Mouse (Mus musculus) liver, embryonic 14.5 days (tissue): ENCODE results near the gene Nr1h4. TPM values are rescaled to one million over a fixed set of nuclear protein-coding genes. Genes with fewer than 3 reads are reported as not detected.

Experiments used
- ATAC-seq: fragments of 200-750 bp; cut with Nextera tagmentation; 2 replicates; pipeline ENCODE4 v1.8.0; 2017; ENCODE audit warnings: moderate number of reproducible peaks, mild to moderate bottlenecking, moderate library complexity; ENCODE audit not compliant: insufficient read depth
- DNase-seq, 3 experiments: peaks; one replicate each; pipeline ENCODE4 v3.0.0-alpha.2; 2012 to 2013; ENCODE audit warnings: low read depth in 3 of 3, low spot score in 3 of 3
- H3K27ac ChIP-seq: fragments of 300-500 bp; sonication (generic); 2 replicates; pipeline ENCODE4 v1.5.1; 2014; ENCODE audit warnings: moderate library complexity, mild to moderate bottlenecking, control low read depth, inconsistent platforms
- H3K27me3 ChIP-seq: fragments of 300-500 bp; sonication (generic); 2 replicates; pipeline ENCODE4 v1.6.1; 2014; ENCODE audit warnings: mild to moderate bottlenecking, low read length, moderate library complexity; ENCODE audit not compliant: control insufficient read depth, insufficient read depth
- H3K36me3 ChIP-seq: fragments of 300-500 bp; sonication (generic); replicated peaks from 2 replicates; pipeline ENCODE4 v1.6.1; 2014; ENCODE audit warnings: low read depth; ENCODE audit not compliant: control insufficient read depth, insufficient read depth
- H3K4me1 ChIP-seq, 2 experiments: fragments of 200-500 bp in 1 of 2; fragments of 300-500 bp in 1 of 2; sonication (generic) in 1 of 2; replicated peaks; 2 replicates each; pipeline ENCODE4 v1.6.1; 2012 to 2014; ENCODE audit warnings: antibody characterized with exemption in 1 of 2, inconsistent platforms in 1 of 2, low read length in 1 of 2; ENCODE audit not compliant: control insufficient read depth in 2 of 2, insufficient read depth in 2 of 2
- H3K4me2 ChIP-seq: fragments of 300-500 bp; sonication (generic); 2 replicates; pipeline ENCODE4 v1.6.1; 2014; ENCODE audit warnings: low read depth, mild to moderate bottlenecking, control low read depth, moderate library complexity
- H3K4me3 ChIP-seq, 2 experiments: fragments of 200-500 bp in 1 of 2; fragments of 300-500 bp in 1 of 2; sonication (generic) in 1 of 2; 2 replicates each; pipeline ENCODE4 v1.5.1; 2012 to 2014; ENCODE audit warnings: low read depth in 2 of 2, low read length in 2 of 2, mild to moderate bottlenecking in 2 of 2, control low read depth in 1 of 2, inconsistent platforms in 1 of 2, moderate library complexity in 1 of 2; ENCODE audit not compliant: insufficient read depth in 1 of 2
- H3K9ac ChIP-seq: fragments of 300-500 bp; sonication (generic); replicated peaks from 2 replicates; pipeline ENCODE4 v1.6.1; 2014; ENCODE audit warnings: mild to moderate bottlenecking, control low read depth, moderate library complexity
- H3K9me3 ChIP-seq: fragments of 300-500 bp; sonication (generic); 2 replicates; pipeline ENCODE4 v1.6.1; 2016; ENCODE audit warnings: low read length, mixed read lengths; ENCODE audit not compliant: control insufficient read depth
- CTCF ChIP-seq: IDR thresholded peaks from 2 replicates; pipeline ENCODE4 v1.5.1; 2016; ENCODE audit warnings: antibody characterized with exemption, low read depth, control low read depth
- EP300 ChIP-seq: IDR thresholded peaks from 2 replicates; pipeline ENCODE4 v1.6.1; 2016; ENCODE audit warnings: antibody characterized with exemption, low read depth
- WGBS: fragments of 180-500 bp; shearing (Covaris S2); extraction: QIAGEN DNeasy Blood & Tissue Kit; methylation state at CpG from one replicate; pipeline ENCODE4 v1.1.7; 2014; ENCODE audit not compliant: insufficient replicate concordance; 5-methylcytosine and 5-hydroxymethylcytosine counted together
- polyA plus RNA-seq, 2 experiments: library from polyadenylated mRNA; depleted of rRNA in 1 of 2; stranded (reverse) in 1 of 2; unstranded in 1 of 2; fragments of >200 nt; fragmentation: Nextera tagmentation in 1 of 2; extraction: Ambion mirVana in 1 of 2; gene quantifications; 2 replicates each; pipeline versions ENCODE4 v1.2.1 to v1.2.3; 2012 to 2014

Gene Nr1h4
- polyA plus RNA-seq, 2 experiments, result 2.9 to 3.9 TPM

- H3K9me3 ChIP-seq, result no peaks in the 10 kb centered on the region
- TF ChIP-seq EP300, result no peak
- no peak for TF ChIP-seq CTCF
- H3K36me3 ChIP-seq, result no peaks in the 10 kb centered on the region
- H3K4me1 ChIP-seq, result peaks cover 0 to 5% of the 10 kb centered on the region in 2 experiments; a peak in 2 of 4 replicates
- no peak overlapping the region for H3K9ac ChIP-seq
- ATAC-seq (no peak), DNase-seq (no peak)
- no peak overlapping the region for H3K4me3 ChIP-seq
- H3K4me2 ChIP-seq, result no peak overlapping the region
- H3K27ac ChIP-seq, result no peak overlapping the region
- WGBS, result 83% methylated on average over 11 of the region's 11 CpGs
- H3K27me3 ChIP-seq, result no peaks in the 10 kb centered on the region
Observed at GRCm38 (mm10) chr10:89460972-89461371, 72.4 kb downstream of the Nr1h4 start.

GRCm38 (mm10) chr10:89458770-89459169 is 74.6 kb downstream of the Nr1h4 start:
- H3K27me3 ChIP-seq, result no peaks in the 10 kb centered on the region
- peaks cover 0 to 5% of the 10 kb centered on the region in 2 experiments; a peak in 2 of 4 replicates for H3K4me1 ChIP-seq
- DNase-seq (peak in 1 of 3 experiments; percentile 11), ATAC-seq (peak; percentile 62)
- no peak overlapping the region for H3K4me3 ChIP-seq
- WGBS, result 58% methylated on average over 3 of the region's 3 CpGs
- no peak overlapping the region for H3K9ac ChIP-seq
- H3K27ac ChIP-seq, result no peak overlapping the region
- no peak overlapping the region for H3K4me2 ChIP-seq
- TF ChIP-seq EP300 (no peak), CTCF (no peak)
- no peaks in the 10 kb centered on the region for H3K9me3 ChIP-seq
- no peaks in the 10 kb centered on the region for H3K36me3 ChIP-seq

GRCm38 (mm10) chr10:89453794-89454193 is 79.6 kb downstream of the Nr1h4 start:
- WGBS, result 22% methylated on average over 3 of the region's 3 CpGs
- no peak for TF ChIP-seq EP300
- no peak for TF ChIP-seq CTCF
- H3K9me3 ChIP-seq, result no peaks in the 10 kb centered on the region
- no peaks in the 10 kb centered on the region for H3K27me3 ChIP-seq
- ATAC-seq (no peak), DNase-seq (no peak)
- no peak overlapping the region for H3K4me3 ChIP-seq
- no peak overlapping the region for H3K9ac ChIP-seq
- H3K36me3 ChIP-seq, result no peaks in the 10 kb centered on the region
- H3K27ac ChIP-seq, result no peak overlapping the region
- H3K4me1 ChIP-seq, result peaks cover 0 to 4% of the 10 kb centered on the region in 2 experiments; a peak in 2 of 4 replicates
- H3K4me2 ChIP-seq, result no peak overlapping the region

GRCm38 (mm10) chr10:89453068-89453641 is 80.2 kb downstream of the Nr1h4 start:
- peak overlapping the region; percentile 13; the same call in 1 of the 2 replicates for H3K4me2 ChIP-seq
- DNase-seq (no peak), ATAC-seq (no peak)
- peaks cover 0 to 4% of the 10 kb centered on the region in 2 experiments; a peak in 2 of 4 replicates for H3K4me1 ChIP-seq
- no peaks in the 10 kb centered on the region for H3K36me3 ChIP-seq
- no peak overlapping the region for H3K27ac ChIP-seq
- TF ChIP-seq EP300 (no peak), CTCF (no peak)
- peak overlapping the region in 1 of 2 experiments; percentile 10; a peak in 1 of 4 replicates for H3K4me3 ChIP-seq
- no peaks in the 10 kb centered on the region for H3K27me3 ChIP-seq
- no peak overlapping the region for H3K9ac ChIP-seq
- H3K9me3 ChIP-seq, result no peaks in the 10 kb centered on the region
- WGBS, result 17% methylated on average over 15 of the region's 15 CpGs

- Histone ChIP-seq H3K36me3 (no peaks in the 10 kb centered on the region), H3K4me1 (peaks cover 0 to 4% of the 10 kb centered on the region in 2 experiments; a peak in 2 of 4 replicates), H3K9me3 (no peaks in the 10 kb centered on the region), H3K4me2 (no peak overlapping the region), H3K9ac (no peak overlapping the region), H3K27me3 (no peaks in the 10 kb centered on the region), H3K27ac (no peak overlapping the region), H3K4me3 (no peak overlapping the region)
- DNase-seq, result no peak
- WGBS, result 65% methylated on average over 10 of the region's 10 CpGs
- no peak for TF ChIP-seq EP300
- TF ChIP-seq CTCF, result no peak
- no peak for ATAC-seq
Observed at GRCm38 (mm10) chr10:89450411-89450810, 83.0 kb downstream of the Nr1h4 start.
